Mouse (Mus musculus): ENCODE data around the gene C9orf72.

GRCm38 (mm10) chr4:35204659-35205058, 21.3 kb downstream of the C9orf72 start:
- TF ChIP-seq CTCF (IDR thresholded peaks at IDR 0.05; ENCODE audit: control insufficient read depth, insufficient read depth, low read length), result no peak
- TF ChIP-seq POLR2A (IDR thresholded peaks at IDR 0.05; ENCODE audit: borderline replicate concordance, control insufficient read depth, low read depth, low read length), result no peak
